Mouse (Mus musculus): ENCODE measurements at regions not wholly inside any gene's neighbourhood (a gene's known extent, or its start where the extent isn't known, plus 50 kb on each side); places are given as distances from the start of the nearest gene placed in this dataset.
A peak's percentile ranks its signal among the peaks of the same experiment; 100 is the strongest.

GRCm38 (mm10) chr13:44416986-44417385, 312.3 kb upstream of the Jarid2 start:
- ATAC-seq (replicated peaks; ENCODE audit: insufficient number of reproducible peaks, low FRiP score, low TSS enrichment), result no peak
- H3K9ac ChIP-seq (ENCODE audit: low read depth, low read length), result no peak overlapping the region
- H3K4me3 ChIP-seq (ENCODE audit: low read depth, low read length), result no peak overlapping the region
- 11% methylated on average over 8 of the region's 8 CpGs for WGBS (ENCODE audit: insufficient replicate concordance)
- 0 out of 2 replicates have a peak, but pooled peaks cover 3% of the 10 kb centered on the region for H3K9me3 ChIP-seq (replicated peaks; ENCODE audit: control insufficient read depth, low read length)
- peaks cover 31% of the 10 kb centered on the region for H3K4me1 ChIP-seq (ENCODE audit: control insufficient read depth, insufficient read depth, low read length)
- no peaks in the 10 kb centered on the region for H3K36me3 ChIP-seq (ENCODE audit: control insufficient read depth, insufficient read depth, low read length)
- no peak overlapping the region for H3K27ac ChIP-seq (ENCODE audit: low read depth, low read length)
- peak overlapping the region; percentile 34 for H3K4me2 ChIP-seq
- no peaks in the 10 kb centered on the region for H3K27me3 ChIP-seq (ENCODE audit: control insufficient read depth, insufficient read depth, low read length)

- H3K9ac ChIP-seq (ENCODE audit: low read depth, low read length), result no peak overlapping the region
- peaks cover 28% of the 10 kb centered on the region for H3K4me1 ChIP-seq (ENCODE audit: control insufficient read depth, insufficient read depth, low read length)
- H3K36me3 ChIP-seq (ENCODE audit: control insufficient read depth, insufficient read depth, low read length), result no peaks in the 10 kb centered on the region
- no peaks in the 10 kb centered on the region for H3K27me3 ChIP-seq (ENCODE audit: control insufficient read depth, insufficient read depth, low read length)
- H3K4me3 ChIP-seq (ENCODE audit: low read depth, low read length), result no peak overlapping the region
- H3K4me2 ChIP-seq, result no peak overlapping the region
- no peak for ATAC-seq (replicated peaks; ENCODE audit: insufficient number of reproducible peaks, low FRiP score, low TSS enrichment)
- WGBS (ENCODE audit: insufficient replicate concordance), result 81% methylated on average over 8 of the region's 8 CpGs
- 0 out of 2 replicates have a peak, but pooled peaks cover 3% of the 10 kb centered on the region for H3K9me3 ChIP-seq (replicated peaks; ENCODE audit: control insufficient read depth, low read length)
- H3K27ac ChIP-seq (ENCODE audit: low read depth, low read length), result no peak overlapping the region
Observed at GRCm38 (mm10) chr13:44419056-44419455, 310.2 kb upstream of the Jarid2 start.

- ATAC-seq (replicated peaks; ENCODE audit: insufficient number of reproducible peaks, low FRiP score, low TSS enrichment), result no peak
- Histone ChIP-seq H3K36me3 (ENCODE audit: control insufficient read depth, insufficient read depth, low read length) (no peaks in the 10 kb centered on the region), H3K9ac (ENCODE audit: low read depth, low read length) (peak overlapping the region; percentile 46; the same call in 1 of the 2 replicates), H3K4me3 (ENCODE audit: low read depth, low read length) (0 out of 2 replicates have a peak overlapping the region, but pooled peaks have one; percentile 16), H3K9me3 (replicated peaks; ENCODE audit: control insufficient read depth, low read length) (0 out of 2 replicates have a peak, but pooled peaks cover 3% of the 10 kb centered on the region), H3K4me2 (peak overlapping the region; percentile 53), H3K4me1 (ENCODE audit: control insufficient read depth, insufficient read depth, low read length) (peaks cover 28% of the 10 kb centered on the region), H3K27me3 (ENCODE audit: control insufficient read depth, insufficient read depth, low read length) (no peaks in the 10 kb centered on the region), H3K27ac (ENCODE audit: low read depth, low read length) (no peak overlapping the region)
- WGBS (ENCODE audit: insufficient replicate concordance), result 17% methylated on average over 15 of the region's 15 CpGs
Observed at GRCm38 (mm10) chr13:44419472-44420226, 309.6 kb upstream of the Jarid2 start.

GRCm38 (mm10) chr13:44420227-44420592, 309.1 kb upstream of the Jarid2 start:
- Histone ChIP-seq H3K36me3 (ENCODE audit: control insufficient read depth, insufficient read depth, low read length) (no peaks in the 10 kb centered on the region), H3K9me3 (replicated peaks; ENCODE audit: control insufficient read depth, low read length) (0 out of 2 replicates have a peak, but pooled peaks cover 3% of the 10 kb centered on the region), H3K4me3 (ENCODE audit: low read depth, low read length) (0 out of 2 replicates have a peak overlapping the region, but pooled peaks have one; percentile 16), H3K9ac (ENCODE audit: low read depth, low read length) (peak overlapping the region; percentile 46; the same call in 1 of the 2 replicates), H3K27ac (ENCODE audit: low read depth, low read length) (no peak overlapping the region), H3K27me3 (ENCODE audit: control insufficient read depth, insufficient read depth, low read length) (no peaks in the 10 kb centered on the region), H3K4me1 (ENCODE audit: control insufficient read depth, insufficient read depth, low read length) (peaks cover 28% of the 10 kb centered on the region), H3K4me2 (peak overlapping the region; percentile 53)
- 26% methylated on average over 6 of the region's 6 CpGs for WGBS (ENCODE audit: insufficient replicate concordance)
- ATAC-seq (replicated peaks; ENCODE audit: insufficient number of reproducible peaks, low FRiP score, low TSS enrichment), result no peak

- no peaks in the 10 kb centered on the region for H3K36me3 ChIP-seq (ENCODE audit: control insufficient read depth, insufficient read depth, low read length)
- no peak overlapping the region for H3K9ac ChIP-seq (ENCODE audit: low read depth, low read length)
- no peak overlapping the region for H3K27ac ChIP-seq (ENCODE audit: low read depth, low read length)
- H3K9me3 ChIP-seq (replicated peaks; ENCODE audit: control insufficient read depth, low read length), result 0 out of 2 replicates have a peak, but pooled peaks cover 3% of the 10 kb centered on the region
- H3K4me2 ChIP-seq, result no peak overlapping the region
- H3K27me3 ChIP-seq (ENCODE audit: control insufficient read depth, insufficient read depth, low read length), result no peaks in the 10 kb centered on the region
- H3K4me1 ChIP-seq (ENCODE audit: control insufficient read depth, insufficient read depth, low read length), result peaks cover 28% of the 10 kb centered on the region
- no peak for ATAC-seq (replicated peaks; ENCODE audit: insufficient number of reproducible peaks, low FRiP score, low TSS enrichment)
- WGBS (ENCODE audit: insufficient replicate concordance), result 87% methylated on average over 8 of the region's 8 CpGs
- no peak overlapping the region for H3K4me3 ChIP-seq (ENCODE audit: low read depth, low read length)
Observed at GRCm38 (mm10) chr13:44420941-44421340, 308.3 kb upstream of the Jarid2 start.

- Histone ChIP-seq H3K4me2 (no peak overlapping the region), H3K4me1 (ENCODE audit: control insufficient read depth, insufficient read depth, low read length) (peaks cover 28% of the 10 kb centered on the region), H3K4me3 (ENCODE audit: low read depth, low read length) (no peak overlapping the region), H3K27me3 (ENCODE audit: control insufficient read depth, insufficient read depth, low read length) (no peaks in the 10 kb centered on the region), H3K9ac (ENCODE audit: low read depth, low read length) (no peak overlapping the region), H3K36me3 (ENCODE audit: control insufficient read depth, insufficient read depth, low read length) (no peaks in the 10 kb centered on the region), H3K27ac (ENCODE audit: low read depth, low read length) (no peak overlapping the region), H3K9me3 (replicated peaks; ENCODE audit: control insufficient read depth, low read length) (0 out of 2 replicates have a peak, but pooled peaks cover 3% of the 10 kb centered on the region)
- no peak for ATAC-seq (replicated peaks; ENCODE audit: insufficient number of reproducible peaks, low FRiP score, low TSS enrichment)
- 78% methylated on average over 3 of the region's 3 CpGs for WGBS (ENCODE audit: insufficient replicate concordance)
Observed at GRCm38 (mm10) chr13:44421426-44421825, 307.8 kb upstream of the Jarid2 start.

- no peak overlapping the region for H3K27ac ChIP-seq (ENCODE audit: low read depth, low read length)
- 74% methylated on average over 5 of the region's 5 CpGs for WGBS (ENCODE audit: insufficient replicate concordance)
- no peaks in the 10 kb centered on the region for H3K27me3 ChIP-seq (ENCODE audit: control insufficient read depth, insufficient read depth, low read length)
- no peak overlapping the region for H3K4me2 ChIP-seq
- peaks cover 24% of the 10 kb centered on the region for H3K4me1 ChIP-seq (ENCODE audit: control insufficient read depth, insufficient read depth, low read length)
- H3K36me3 ChIP-seq (ENCODE audit: control insufficient read depth, insufficient read depth, low read length), result no peaks in the 10 kb centered on the region
- H3K9me3 ChIP-seq (replicated peaks; ENCODE audit: control insufficient read depth, low read length), result 0 out of 2 replicates have a peak, but pooled peaks cover 3% of the 10 kb centered on the region
- no peak for ATAC-seq (replicated peaks; ENCODE audit: insufficient number of reproducible peaks, low FRiP score, low TSS enrichment)
- H3K4me3 ChIP-seq (ENCODE audit: low read depth, low read length), result no peak overlapping the region
- no peak overlapping the region for H3K9ac ChIP-seq (ENCODE audit: low read depth, low read length)
Observed at GRCm38 (mm10) chr13:44421922-44422321, 307.4 kb upstream of the Jarid2 start.

GRCm38 (mm10) chr13:44430492-44430891, 298.8 kb upstream of the Jarid2 start:
- 81% methylated on average over 8 of the region's 8 CpGs for WGBS (ENCODE audit: insufficient replicate concordance)
- H3K9me3 ChIP-seq (replicated peaks; ENCODE audit: control insufficient read depth, low read length), result no peaks in the 10 kb centered on the region
- H3K9ac ChIP-seq (ENCODE audit: low read depth, low read length), result no peak overlapping the region
- no peak for ATAC-seq (replicated peaks; ENCODE audit: insufficient number of reproducible peaks, low FRiP score, low TSS enrichment)
- no peaks in the 10 kb centered on the region for H3K27me3 ChIP-seq (ENCODE audit: control insufficient read depth, insufficient read depth, low read length)
- no peak overlapping the region for H3K4me3 ChIP-seq (ENCODE audit: low read depth, low read length)
- H3K36me3 ChIP-seq (ENCODE audit: control insufficient read depth, insufficient read depth, low read length), result no peaks in the 10 kb centered on the region
- no peaks in the 10 kb centered on the region for H3K4me1 ChIP-seq (ENCODE audit: control insufficient read depth, insufficient read depth, low read length)
- no peak overlapping the region for H3K4me2 ChIP-seq
- no peak overlapping the region for H3K27ac ChIP-seq (ENCODE audit: low read depth, low read length)

- no peaks in the 10 kb centered on the region for H3K27me3 ChIP-seq (ENCODE audit: control insufficient read depth, insufficient read depth, low read length)
Observed at GRCm38 (mm10) chr13:44437709-44438108, 291.6 kb upstream of the Jarid2 start.

More at GRCm38 (mm10) chr13:44437709-44438108, 291.6 kb upstream of the Jarid2 start:
- no peaks in the 10 kb centered on the region for H3K4me1 ChIP-seq (ENCODE audit: control insufficient read depth, insufficient read depth, low read length)
- ATAC-seq (replicated peaks; ENCODE audit: insufficient number of reproducible peaks, low FRiP score, low TSS enrichment), result no peak
- H3K4me3 ChIP-seq (ENCODE audit: low read depth, low read length), result no peak overlapping the region
- 69% methylated on average over 1 of the region's 1 CpGs for WGBS (ENCODE audit: insufficient replicate concordance)
- no peak overlapping the region for H3K27ac ChIP-seq (ENCODE audit: low read depth, low read length)
- H3K4me2 ChIP-seq, result no peak overlapping the region
- no peak overlapping the region for H3K9ac ChIP-seq (ENCODE audit: low read depth, low read length)
- H3K36me3 ChIP-seq (ENCODE audit: control insufficient read depth, insufficient read depth, low read length), result no peaks in the 10 kb centered on the region
- H3K9me3 ChIP-seq (replicated peaks; ENCODE audit: control insufficient read depth, low read length), result no peaks in the 10 kb centered on the region
